ENCODE assay signal across 8 mouse cellular contexts in genomic region chr5:75043011-75043445, GRCm38 (mm10). TPM values are rescaled to one million over a fixed set of nuclear protein-coding genes. Genes with fewer than 3 reads are reported as not detected.
DNase-seq lines count a peak whose midpoint lies in the region; ATAC-seq and TF ChIP-seq lines count a peak whose summit lies in the region.

No protein-coding gene starts in this region.

- DNase-seq in kidney, postnatal 0 days (ENCODE audit: low spot score), result peak; percentile 10
- DNase-seq in kidney, adult 8-10 months, result no peak
- DNase-seq in layer of hippocampus, adult 18-20 months (ENCODE audit: low spot score in 2 of 2), result no peak
- DNase-seq in frontal cortex, postnatal 10 days (ENCODE audit: low spot score in 2 of 2), result no peak
- DNase-seq in cerebellum, postnatal 10 days, result no peak

- H3K4me3 ChIP-seq in kidney, postnatal 0 days (replicated peaks; ENCODE audit: low read depth, low read length), result peak overlapping the region; percentile 98
- H3K4me3 ChIP-seq in bone marrow macrophage, adult 2 months (ENCODE audit: insufficient read depth, low read length), result peak overlapping the region; percentile 80
- peak overlapping the region; percentile 91 for H3K4me3 ChIP-seq in hindbrain, embryonic 12.5 days

- no peak for TF ChIP-seq POLR2A in bone marrow macrophage, adult 2 months (IDR thresholded peaks at IDR 0.05; ENCODE audit: borderline replicate concordance, low read depth, low read length)

- TF ChIP-seq CTCF in kidney, postnatal 0 days (IDR thresholded peaks at IDR 0.05; ENCODE audit: low read depth), result no peak
- TF ChIP-seq CTCF in bone marrow macrophage, adult 2 months (IDR thresholded peaks at IDR 0.05; ENCODE audit: low read depth, low read length), result no peak

- H3K9me3 ChIP-seq in kidney, postnatal 0 days (replicated peaks; ENCODE audit: low read length), result no peaks in the 10 kb centered on the region
- H3K9me3 ChIP-seq in hindbrain, embryonic 12.5 days (replicated peaks), result no peaks in the 10 kb centered on the region; the same call in 1 of the 2 replicates

- WGBS in kidney, postnatal 0 days, result 33% methylated on average over 9 of the region's 9 CpGs
- WGBS in hindbrain, embryonic 12.5 days, result 51% methylated on average over 9 of the region's 9 CpGs

- H3K27ac ChIP-seq in kidney, postnatal 0 days, result no peak overlapping the region
- no peak overlapping the region for H3K27ac ChIP-seq in bone marrow macrophage, adult 2 months (ENCODE audit: insufficient read depth, low read depth, low read length)
- H3K27ac ChIP-seq in hindbrain, embryonic 12.5 days, result no peak overlapping the region

- peak overlapping the region; percentile 99; the same call in 1 of the 2 replicates for H3K9ac ChIP-seq in kidney, postnatal 0 days (ENCODE audit: low read depth, low read length)
- peak overlapping the region; percentile 98 for H3K9ac ChIP-seq in hindbrain, embryonic 12.5 days

- H3K36me3 ChIP-seq in kidney, postnatal 0 days (ENCODE audit: insufficient read depth, low read length), result no peaks in the 10 kb centered on the region
- no peaks in the 10 kb centered on the region for H3K36me3 ChIP-seq in hindbrain, embryonic 12.5 days

- H3K4me1 ChIP-seq in kidney, postnatal 0 days (replicated peaks; ENCODE audit: insufficient read depth, low read length), result peaks cover 5% of the 10 kb centered on the region
- H3K4me1 ChIP-seq in bone marrow macrophage, adult 2 months (ENCODE audit: control insufficient read depth, insufficient read depth, low read length), result peaks cover 17% of the 10 kb centered on the region
- peaks cover 13% of the 10 kb centered on the region for H3K4me1 ChIP-seq in hindbrain, embryonic 12.5 days

- peak overlapping the region; percentile 77 for H3K4me2 ChIP-seq in kidney, postnatal 0 days (ENCODE audit: low read length)
- peak overlapping the region; percentile 91 for H3K4me2 ChIP-seq in hindbrain, embryonic 12.5 days (replicated peaks)

- no peak for ATAC-seq in kidney, postnatal 0 days (replicated peaks; ENCODE audit: low FRiP score, low read depth)
- no peak for ATAC-seq in hindbrain, embryonic 12.5 days (ENCODE audit: low FRiP score)
- ATAC-seq in megakaryocyte-erythroid progenitor cell, adult 5-6 weeks (replicated peaks; ENCODE audit: low FRiP score, low TSS enrichment, poor library complexity, severe bottlenecking), result peak; percentile 62

- H3K27me3 ChIP-seq in kidney, postnatal 0 days (ENCODE audit: insufficient read depth, low read length), result no peaks in the 10 kb centered on the region
- peaks cover 21% of the 10 kb centered on the region for H3K27me3 ChIP-seq in hindbrain, embryonic 12.5 days

RNA-seq across cellular contexts. Expression of gene Chic2, which starts 1.5 kb away (rescaled TPM):
- 43.3 and 51.3 TPM in 2 replicates for polyA plus RNA-seq in kidney, postnatal 0 days (2015; fragmentation: Nextera tagmentation; extraction: Ambion mirVana)
- 30.7 and 37.9 TPM in 2 replicates for polyA plus RNA-seq in bone marrow macrophage, adult 2 months (2012; ENCODE audit: insufficient read depth, insufficient read length, missing spikeins)
- 51.6 and 52.8 TPM in 2 replicates for polyA plus RNA-seq in hindbrain, embryonic 12.5 days (2016; fragmentation: Nextera tagmentation; extraction: Ambion mirVana)
- total RNA-seq in megakaryocyte-erythroid progenitor cell, adult 5-6 weeks (2014; fragmentation: Nextera tagmentation), result 7.5 and 12.5 TPM in 2 replicates
- 19.4 and 41.6 TPM in 2 replicates for total RNA-seq in megakaryocyte-erythroid progenitor cell, adult 5-6 weeks (2017)
- total RNA-seq in layer of hippocampus, adult 18-20 months (2021), result 10 to 100 TPM; 14.8 to 20.5 TPM

RNA-seq across cellular contexts. Expression of gene Gsx2, which starts 32.4 kb away (rescaled TPM):
- not detected in 2 replicates for polyA plus RNA-seq in kidney, postnatal 0 days (2015; fragmentation: Nextera tagmentation; extraction: Ambion mirVana)
- not detected in 2 replicates for polyA plus RNA-seq in bone marrow macrophage, adult 2 months (2012; ENCODE audit: insufficient read depth, insufficient read length, missing spikeins)
- 6.1 and 6.8 TPM in 2 replicates for polyA plus RNA-seq in hindbrain, embryonic 12.5 days (2016; fragmentation: Nextera tagmentation; extraction: Ambion mirVana)
- not detected in 2 replicates for total RNA-seq in megakaryocyte-erythroid progenitor cell, adult 5-6 weeks (2014; fragmentation: Nextera tagmentation)
- total RNA-seq in megakaryocyte-erythroid progenitor cell, adult 5-6 weeks (2017), result not detected in 2 replicates
- total RNA-seq in layer of hippocampus, adult 18-20 months (2021), result under 1 TPM; 0.52 to 0.68 TPM
